Mouse (Mus musculus) right cerebral cortex, postnatal 4 days (tissue): ENCODE results near the gene V1rd19.
"Not testable (repeated sequence)": the region's sequence is repeated elsewhere in the genome, so short reads cannot be mapped to it uniquely, and the experiment has no call there.

Source experiments
- DNase-seq: peaks from one replicate; pipeline ENCODE4 v3.0.0-alpha.2; 2022

The V1rd19 gene

DNA sequence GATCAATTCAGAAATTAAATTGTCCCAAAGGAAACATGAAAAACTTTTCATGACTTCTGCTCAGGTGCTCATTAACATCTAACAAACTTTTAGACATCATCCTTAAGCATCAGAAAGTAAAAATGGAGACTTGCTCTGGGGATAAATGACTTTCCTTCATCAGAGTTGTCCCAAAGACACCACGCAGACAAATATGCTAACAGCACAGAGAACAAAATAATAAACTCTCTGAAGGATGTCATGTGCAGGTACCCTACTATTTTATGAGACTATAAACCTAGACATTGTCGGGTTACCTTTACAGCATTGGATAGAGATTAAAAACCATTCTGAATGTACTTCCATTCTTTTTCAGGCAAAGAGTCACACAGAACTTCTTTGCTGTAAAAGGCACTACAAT is at the start of gene V1rd19:
V1rd19 (plus strand) TSS at position 301 of the 400 bp plus-strand sequence.
- DNase-seq = no peak

DNA sequence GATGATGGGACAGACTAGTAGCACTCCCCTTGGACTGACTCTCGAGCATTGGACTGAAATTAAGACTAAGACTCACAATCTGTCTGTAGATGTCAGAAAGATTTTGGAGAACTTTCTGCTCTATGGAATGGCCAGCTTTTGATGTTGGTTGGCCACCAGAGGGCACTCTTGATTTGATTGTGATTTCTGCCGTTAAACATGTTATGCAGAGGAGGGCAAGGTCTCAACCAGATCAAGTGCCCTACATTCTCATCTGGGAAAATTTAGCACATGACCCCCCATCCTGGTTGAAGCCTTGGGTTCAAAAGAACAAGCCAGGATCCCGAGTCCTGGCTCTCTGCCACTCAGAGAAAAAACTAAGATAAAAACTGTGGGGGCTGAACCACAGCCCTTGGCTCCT is 33.4 kb upstream of the V1rd19 start:
- not testable (repeated sequence) for DNase-seq

DNA sequence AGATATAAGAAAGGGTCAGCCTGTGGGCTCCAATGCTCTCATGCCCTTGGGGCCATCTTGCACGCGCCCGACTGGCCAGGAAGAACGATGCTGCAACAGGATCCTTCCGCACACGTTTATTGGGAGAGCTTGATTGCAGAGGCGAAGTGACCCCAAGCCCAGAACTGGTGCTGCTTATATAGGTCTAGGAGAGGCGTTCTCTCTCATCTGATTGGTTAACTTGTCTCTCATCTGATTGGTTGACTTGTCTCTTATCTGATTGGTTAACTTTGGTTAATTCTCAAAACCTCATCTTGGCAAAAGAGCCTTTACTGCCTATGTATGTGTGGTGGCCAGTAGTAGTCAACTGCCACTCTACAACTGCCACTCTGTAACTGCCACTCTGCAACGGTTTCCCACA is 27.2 kb upstream of the V1rd19 start, which contains the start of gene Vmn1r181:
Vmn1r181 (plus strand) TSS at position 301 of the 400 bp plus-strand sequence.
- not testable (repeated sequence) for DNase-seq

DNA sequence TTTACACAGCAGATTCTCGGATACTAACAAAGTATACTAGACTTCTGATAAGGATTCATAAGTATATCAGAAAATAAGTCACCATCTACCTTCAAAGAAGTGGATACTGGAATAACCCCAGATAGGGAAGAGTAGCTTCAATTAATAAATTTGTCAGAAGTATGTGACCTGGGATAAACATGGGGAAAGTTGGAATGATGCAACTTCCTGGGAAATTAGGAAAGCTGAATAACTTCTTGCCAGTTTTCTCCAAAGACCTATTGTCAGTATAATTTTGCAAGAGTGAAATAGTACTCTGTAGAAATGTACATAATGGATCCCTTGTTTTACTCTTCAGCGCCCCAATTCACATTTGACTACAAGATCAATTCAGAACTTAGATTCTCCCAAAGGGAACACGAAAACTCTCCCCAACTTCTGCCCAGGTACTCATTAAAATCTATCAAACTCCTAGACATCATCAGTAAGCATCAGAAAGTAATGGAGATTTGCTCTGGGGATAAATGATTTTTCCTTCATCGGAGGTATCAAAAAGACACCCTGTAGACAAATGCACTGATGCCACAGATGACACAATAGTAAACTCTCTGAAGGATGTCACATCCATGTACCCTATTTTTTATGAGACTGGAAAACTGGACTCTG is 51.3 kb downstream of the V1rd19 start, which contains the start of gene Vmn1r183:
Vmn1r183 (plus strand) TSS at position 595 of the 645 bp plus-strand sequence.
- no peak for DNase-seq
